Mouse (Mus musculus) CD4-positive, CD25-positive, alpha-beta regulatory T cell, adult 2 months (primary cell): ENCODE measurements around the gene Kcns1.
A peak's percentile ranks its signal among the peaks of the same experiment; 100 is the strongest.
"Not testable (repeated sequence)": the region's sequence is repeated elsewhere in the genome, so short reads cannot be mapped to it uniquely, and the experiment has no call there.

Source experiments
- DNase-seq: peaks from one replicate; pipeline ENCODE4 v3.0.0-alpha.2; 2012; ENCODE audit warnings: low read depth, low spot score

Gene Kcns1

DNA sequence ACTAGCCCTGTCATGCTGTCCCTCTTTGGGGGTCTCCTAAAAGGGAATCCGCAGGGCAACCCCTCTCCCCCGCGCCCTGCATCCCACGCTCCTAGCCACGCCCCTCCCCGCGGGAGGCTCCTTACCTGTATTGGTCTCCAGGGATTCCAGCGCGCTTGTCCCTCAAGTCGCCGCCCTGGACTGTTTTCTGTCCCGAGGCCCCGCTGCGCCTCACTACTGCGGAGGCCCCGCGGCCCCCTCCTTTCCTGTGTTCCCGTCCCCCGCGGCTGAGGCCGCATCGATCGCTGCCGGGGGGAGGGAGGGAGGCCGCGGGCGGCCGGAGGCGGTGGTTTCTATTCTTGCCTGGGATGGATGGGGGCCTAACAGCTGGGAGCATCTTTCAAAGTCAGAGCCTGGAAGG is at the start of gene Kcns1:
Gene Kcns1 (minus strand): TSS at position 212 of the 400 bp plus-strand sequence.
- DNase-seq = no peak

DNA sequence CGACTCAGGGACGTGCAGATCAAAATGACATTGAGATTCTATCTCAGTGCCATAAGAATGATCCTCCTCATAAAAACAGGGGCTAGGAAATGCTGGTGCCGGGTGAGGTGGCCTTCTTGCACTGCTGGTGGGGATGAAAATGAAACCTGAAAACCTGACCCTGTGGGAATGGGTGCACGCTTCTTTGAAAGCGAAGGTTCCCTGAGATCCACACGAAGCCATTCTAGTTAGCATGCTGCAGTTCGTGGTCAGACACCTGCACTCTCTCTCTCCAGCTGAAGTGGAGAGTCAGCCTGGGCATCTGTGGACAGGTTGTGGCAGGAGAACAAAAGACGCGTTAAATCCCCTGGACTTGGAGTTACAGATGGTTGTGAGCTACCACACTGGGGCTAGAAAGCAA is 48.4 kb upstream of the Kcns1 start:
- DNase-seq = no peak

DNA sequence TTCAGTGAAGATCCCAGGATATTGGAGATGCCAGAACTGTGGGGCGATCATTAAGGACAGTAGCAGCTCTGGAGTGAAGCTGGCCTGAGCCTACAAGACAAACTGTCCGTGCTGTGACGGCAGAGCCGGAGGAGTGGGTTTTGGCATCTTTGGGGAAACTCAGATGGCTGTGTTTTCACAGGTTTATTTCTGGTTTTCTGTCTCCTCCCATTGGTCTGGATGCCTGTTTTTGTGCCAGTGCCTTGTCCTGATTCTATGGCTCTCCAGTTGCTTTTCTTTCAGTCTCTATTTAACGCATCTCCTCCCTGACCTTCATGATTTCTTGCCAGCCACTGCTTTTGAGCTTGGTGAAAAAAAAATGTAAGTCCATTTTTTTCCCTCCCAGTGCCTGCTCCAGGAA is 41.8 kb upstream of the Kcns1 start:
- DNase-seq = no peak

- DNase-seq = peak; percentile 34
Measured at GRCm38 (mm10) chr2:164210892-164211291, 40.0 kb upstream of the Kcns1 start.

DNA sequence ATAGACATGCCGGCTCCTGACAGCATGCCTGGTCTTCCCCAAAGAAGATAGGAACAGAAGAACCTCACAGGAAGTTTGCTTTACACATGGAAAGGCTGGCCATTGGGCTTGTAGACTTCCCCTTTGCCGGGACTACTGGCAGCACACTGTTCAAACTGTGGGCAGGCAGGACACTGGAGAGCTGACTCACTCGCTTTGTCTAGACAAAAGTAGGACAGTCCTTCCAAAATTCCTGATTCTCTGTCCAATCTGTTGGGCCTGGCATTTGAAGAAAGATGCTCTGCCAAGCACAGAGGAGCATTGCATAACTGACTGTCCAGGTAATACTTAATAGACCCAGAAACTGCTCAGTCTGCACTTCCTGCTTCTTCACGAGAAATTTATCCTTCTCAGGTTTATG is 35.8 kb upstream of the Kcns1 start:
- no peak for DNase-seq

DNA sequence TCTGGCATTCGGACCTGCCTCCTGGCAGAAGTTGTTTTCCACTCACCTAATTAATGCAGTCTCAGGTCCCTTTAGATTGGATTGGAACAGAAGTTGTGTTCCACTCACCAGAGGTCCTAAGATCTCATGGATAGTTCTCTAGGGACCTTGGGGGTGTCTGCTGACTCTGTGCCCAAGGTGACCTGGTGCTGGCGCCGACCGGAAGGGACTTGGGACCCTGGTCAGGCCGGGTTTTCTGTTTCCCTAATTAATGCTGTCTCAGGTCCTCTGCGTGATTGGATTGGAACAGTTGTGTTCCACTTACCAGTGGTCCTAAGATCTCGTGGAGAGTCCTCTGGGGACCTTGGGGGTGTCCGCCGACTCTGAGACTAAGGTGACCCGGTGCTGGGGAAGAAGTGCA is 35.1 kb upstream of the Kcns1 start:
- not testable (repeated sequence) for DNase-seq

DNA sequence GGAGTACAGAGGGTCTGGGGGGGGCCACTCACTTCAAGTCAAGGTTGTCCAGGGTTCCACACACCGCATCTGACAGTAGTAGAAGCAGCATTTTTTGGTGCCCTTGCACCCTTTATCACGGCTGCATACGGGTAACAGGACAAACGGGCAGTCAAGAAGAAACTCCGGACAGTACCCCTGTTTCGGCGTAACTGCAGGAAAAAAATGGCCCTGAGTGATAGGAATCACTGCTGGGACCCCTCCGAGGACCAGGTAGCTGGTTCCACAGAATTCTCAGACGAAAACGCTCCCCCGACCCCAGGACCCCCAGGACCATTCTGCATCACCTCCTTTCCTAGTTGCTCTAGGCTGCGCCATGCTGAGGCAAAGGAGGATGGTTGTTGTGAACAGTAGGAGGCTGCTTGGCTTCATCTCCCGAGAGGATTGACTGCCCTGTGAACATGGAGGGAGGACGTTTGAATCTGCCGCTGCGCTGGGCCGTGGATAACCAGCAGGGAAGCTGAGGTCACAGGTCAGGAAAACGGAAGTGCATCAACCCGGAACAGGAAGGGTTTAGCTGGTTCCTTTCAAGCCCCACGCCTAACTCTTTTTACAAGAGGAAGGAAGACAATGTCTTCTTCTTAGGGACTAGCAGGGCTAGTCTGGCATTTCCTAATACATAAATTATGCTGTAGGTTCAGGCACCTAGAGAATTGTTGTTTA is 28.9 kb upstream of the Kcns1 start, which contains the start of gene Wfdc15a:
Gene Wfdc15a (minus strand): TSS at position 505 of the 702 bp plus-strand sequence.
- DNase-seq = no peak

DNA sequence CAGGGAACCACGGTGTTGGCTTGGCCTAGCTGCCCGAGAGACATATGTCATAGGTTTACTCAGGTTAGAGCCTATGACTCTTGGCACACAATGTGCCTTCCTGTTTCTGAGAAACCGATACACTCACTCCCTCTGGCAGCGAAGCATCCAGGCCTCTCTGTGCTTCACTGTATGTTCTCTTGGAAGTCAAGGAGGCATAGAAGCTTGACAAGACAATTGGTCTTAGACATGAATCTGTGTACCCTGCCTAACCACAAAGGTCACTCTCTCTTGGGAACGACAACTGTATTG is 25.7 kb upstream of the Kcns1 start:
- DNase-seq = no peak

- DNase-seq = no peak
Measured at GRCm38 (mm10) chr2:164195971-164196699, 25.2 kb upstream of the Kcns1 start.

DNA sequence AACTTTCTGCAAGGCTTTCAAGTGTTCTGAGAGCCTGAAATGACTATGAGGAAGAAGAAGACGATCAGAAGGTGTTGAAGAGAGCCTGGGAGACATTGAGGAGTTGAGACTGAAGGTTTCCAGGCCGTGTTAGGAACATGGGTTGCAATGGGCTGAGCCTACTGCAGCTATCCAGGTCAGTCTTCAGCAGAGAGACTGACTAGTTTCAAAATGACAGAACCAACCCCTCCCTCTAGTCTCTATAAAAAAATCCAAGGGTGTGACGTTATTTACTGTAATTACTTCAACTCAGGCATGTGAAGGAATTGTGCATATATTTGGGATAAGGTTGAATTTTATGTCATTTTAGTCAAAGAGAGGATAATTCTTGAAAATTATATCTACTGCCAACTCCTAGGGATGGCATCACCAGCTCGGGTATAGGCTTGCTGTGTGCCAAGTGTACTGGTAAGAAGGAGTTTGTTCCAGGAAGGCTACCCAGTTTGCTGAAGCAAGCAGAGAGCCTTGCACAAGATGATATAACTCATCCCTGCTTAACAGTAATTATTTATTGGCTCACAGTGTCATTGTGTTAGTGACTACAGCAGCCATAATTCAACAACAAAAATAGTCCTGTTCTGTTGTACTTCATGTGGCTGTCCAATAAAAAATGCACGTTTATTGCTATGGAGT is 24.2 kb upstream of the Kcns1 start:
- DNase-seq = no peak

DNA sequence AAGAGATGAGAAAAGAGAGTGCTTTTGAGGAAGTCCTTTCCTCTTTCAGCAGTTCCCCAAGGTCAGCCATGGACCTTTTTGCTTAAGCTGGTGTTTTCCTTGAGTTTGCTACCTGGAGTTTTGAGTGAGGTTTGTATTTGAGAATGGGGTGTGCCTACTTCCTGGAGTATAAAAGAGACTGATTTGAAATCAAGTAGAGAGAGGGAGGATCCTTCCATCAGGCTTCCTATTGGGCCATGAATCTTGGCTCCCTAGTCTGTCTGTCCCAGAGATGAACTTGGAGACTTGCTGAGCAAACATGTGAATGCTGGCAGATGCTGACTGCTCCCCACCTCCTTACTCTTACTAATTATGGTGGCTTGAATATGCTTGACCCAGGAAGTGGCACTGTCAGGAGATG is 21.4 kb upstream of the Kcns1 start:
- no peak for DNase-seq

DNA sequence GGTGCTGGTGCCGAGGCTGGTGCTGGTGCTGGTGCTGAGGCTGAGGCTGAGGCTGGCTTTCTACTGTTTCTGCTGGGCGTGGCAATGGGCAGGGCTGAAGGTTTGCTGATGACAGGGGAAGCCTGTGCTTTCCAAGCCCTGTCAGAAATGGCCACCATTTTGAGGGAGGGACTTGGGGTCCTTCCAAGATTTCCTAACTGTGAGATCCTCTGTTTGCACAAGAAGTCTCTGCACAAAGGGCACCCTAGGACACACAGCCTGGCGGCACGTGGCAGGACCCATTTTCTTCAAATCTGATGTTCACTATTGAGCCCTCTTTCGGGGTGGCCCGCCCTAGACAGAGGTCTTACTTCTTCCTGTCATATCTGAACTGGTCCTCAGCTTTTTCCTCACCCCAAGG is 19.7 kb upstream of the Kcns1 start, which contains the start of gene Wfdc12:
Gene Wfdc12 (minus strand): TSS at position 33 of the 400 bp plus-strand sequence.
- no peak for DNase-seq

GRCm38 (mm10) chr2:164188722-164189121 is 17.8 kb upstream of the Kcns1 start:
- DNase-seq = peak; percentile 63

DNA sequence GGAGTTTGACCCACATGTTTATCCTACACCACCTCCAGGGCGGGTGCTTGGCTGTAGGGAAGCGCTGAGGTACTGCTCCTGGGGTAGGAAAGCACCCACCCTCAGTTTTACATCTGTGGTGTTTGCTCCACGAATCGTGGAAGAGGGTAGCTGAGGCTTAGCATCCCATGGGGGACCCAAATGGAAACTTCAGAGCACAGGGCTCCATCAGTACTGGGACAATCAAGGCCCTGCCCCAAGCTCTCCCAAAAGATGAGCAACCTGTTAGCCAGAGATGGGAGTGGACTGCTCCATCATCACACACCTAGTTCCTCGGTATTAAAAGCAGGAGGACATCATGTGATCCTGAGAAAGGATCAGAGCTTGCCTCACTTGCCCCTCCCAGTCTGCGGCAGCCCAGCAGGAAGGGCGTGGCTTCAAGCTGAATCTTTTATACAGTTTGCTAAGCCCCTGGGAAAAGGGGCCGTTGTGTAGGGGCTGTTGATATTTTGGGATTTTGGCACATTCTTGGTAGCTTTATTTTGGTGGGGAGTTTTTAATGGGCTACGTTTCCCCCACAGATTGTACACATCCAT is 13.3 kb upstream of the Kcns1 start:
- DNase-seq = peak; percentile 22

GRCm38 (mm10) chr2:164183340-164183739 is 12.4 kb upstream of the Kcns1 start:
- DNase-seq = no peak

DNA sequence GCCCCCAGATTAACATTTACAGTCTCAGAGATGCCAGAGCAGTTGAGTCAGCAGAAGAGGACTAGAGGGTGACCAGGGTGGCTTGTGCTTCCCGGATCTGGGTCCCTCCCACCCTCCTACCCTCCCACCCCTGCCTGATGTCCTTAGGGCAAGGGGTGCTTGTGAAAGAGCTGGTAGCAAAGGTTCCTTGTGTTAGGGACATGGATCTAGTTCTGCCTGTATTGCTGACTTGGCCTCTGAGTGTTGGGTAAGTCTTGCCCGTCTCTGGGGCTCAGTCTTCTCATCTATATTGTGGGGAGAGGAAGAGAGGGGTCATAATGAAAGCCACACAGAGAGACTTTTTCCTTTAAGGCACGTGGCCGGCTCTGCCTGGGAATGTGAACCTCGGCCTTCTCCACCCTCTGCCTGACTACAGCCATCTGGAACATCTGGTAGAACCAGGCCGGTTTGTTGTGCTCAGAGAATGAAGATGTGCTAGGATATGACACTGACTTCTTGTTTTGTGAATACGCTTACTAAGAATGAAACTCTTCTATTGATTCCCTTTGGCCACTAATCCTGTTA is 11.9 kb upstream of the Kcns1 start, which contains the start of gene Wfdc5:
Gene Wfdc5 (minus strand): TSS at position 51 of the 564 bp plus-strand sequence.
- no peak for DNase-seq

DNA sequence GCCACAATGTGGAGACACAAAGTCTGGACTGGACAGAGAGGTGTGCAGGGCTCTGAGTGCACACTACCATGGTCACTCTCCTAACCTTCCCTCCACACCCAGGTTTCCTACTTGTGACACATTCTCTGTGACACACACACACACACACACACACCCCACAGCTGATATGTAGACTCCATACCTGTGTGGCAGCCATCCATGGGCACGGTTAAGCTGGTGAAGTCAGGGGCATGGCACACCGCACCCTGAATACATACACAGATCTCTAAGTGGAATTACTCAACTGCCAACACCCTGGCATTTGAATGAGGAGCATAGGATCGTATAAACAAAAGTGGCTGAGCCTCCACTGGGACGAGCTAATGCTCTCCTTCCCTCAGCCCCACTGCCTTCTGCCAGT is 9.9 kb upstream of the Kcns1 start:
- no peak for DNase-seq

- DNase-seq = peak; percentile 75
Measured at GRCm38 (mm10) chr2:164180124-164180523, 9.2 kb upstream of the Kcns1 start.

GRCm38 (mm10) chr2:164177831-164178230 is 6.9 kb upstream of the Kcns1 start:
- no peak for DNase-seq

- DNase-seq = no peak
Measured at GRCm38 (mm10) chr2:164175850-164176249, 4.9 kb upstream of the Kcns1 start.

GRCm38 (mm10) chr2:164174649-164175395 is 3.9 kb upstream of the Kcns1 start:
- no peak for DNase-seq
